Mouse (Mus musculus) megakaryocyte-erythroid progenitor cell, adult 5-6 weeks (primary cell): ENCODE data around the gene Nfam1. TPM values are rescaled to one million over a fixed set of nuclear protein-coding genes. Genes with fewer than 3 reads are reported as not detected.

Experiments used
- ATAC-seq: replicated peaks from 2 replicates; pipeline ENCODE4 v1.8.0; 2016; ENCODE audit warnings: mild to moderate bottlenecking, inconsistent platforms; ENCODE audit not compliant: severe bottlenecking, poor library complexity, low FRiP score, low TSS enrichment
- total RNA-seq, 2 experiments: library from RNA; stranded (forward) in 1 of 2; stranded (reverse) in 1 of 2; fragments of 200-1000, 215-1000 nt in 1 of 2; fragments of >200 nt in 1 of 2; fragmentation: Nextera tagmentation in 1 of 2; gene quantifications; 2 replicates each; pipeline ENCODE4 v1.2.3; 2014 to 2017

The Nfam1 gene
- total RNA-seq, 2 experiments from 2014 or later = 2.7 to 4.1 TPM

- ATAC-seq = no peak
These were observed 30.2 kb downstream of the Nfam1 start for GRCm38 (mm10) chr15:83002665-83003548.

- ATAC-seq = no peak
These were observed 34.3 kb downstream of the Nfam1 start for GRCm38 (mm10) chr15:82998811-82999221.

GRCm38 (mm10) chr15:82996431-82996830, 36.7 kb downstream of the Nfam1 start:
- no peak for ATAC-seq

GRCm38 (mm10) chr15:82995239-82995638, 37.9 kb downstream of the Nfam1 start:
- ATAC-seq = no peak

GRCm38 (mm10) chr15:82992911-82993310, 40.2 kb downstream of the Nfam1 start:
- no peak for ATAC-seq

- ATAC-seq = no peak
These were observed 40.9 kb downstream of the Nfam1 start for GRCm38 (mm10) chr15:82992079-82992783.

- ATAC-seq = no peak
These were observed 43.9 kb downstream of the Nfam1 start for GRCm38 (mm10) chr15:82989190-82989704.

GRCm38 (mm10) chr15:82987732-82988112, 45.4 kb downstream of the Nfam1 start, which contains the start of gene Tcf20:
Tcf20 (minus strand) TSS chr15:82987872.
- peak; percentile 96 for ATAC-seq

GRCm38 (mm10) chr15:82987014-82987731, 45.9 kb downstream of the Nfam1 start:
- ATAC-seq = peak; percentile 41

- ATAC-seq = no peak
These were observed 48.5 kb downstream of the Nfam1 start for GRCm38 (mm10) chr15:82984574-82984973.

GRCm38 (mm10) chr15:82984097-82984496, 49.0 kb downstream of the Nfam1 start:
- no peak for ATAC-seq

GRCm38 (mm10) chr15:82983416-82984026, 49.6 kb downstream of the Nfam1 start:
- no peak for ATAC-seq

GRCm38 (mm10) chr15:82982724-82983415, 50.2 kb downstream of the Nfam1 start:
- no peak for ATAC-seq

- ATAC-seq = no peak
These were observed 51.2 kb downstream of the Nfam1 start for GRCm38 (mm10) chr15:82981676-82982520.

GRCm38 (mm10) chr15:82979531-82979930, 53.6 kb downstream of the Nfam1 start:
- ATAC-seq = no peak

GRCm38 (mm10) chr15:82974471-82974870, 58.6 kb downstream of the Nfam1 start:
- ATAC-seq = no peak

- ATAC-seq = no peak
These were observed 63.8 kb downstream of the Nfam1 start for GRCm38 (mm10) chr15:82969206-82969721.

- no peak for ATAC-seq
These were observed 64.7 kb downstream of the Nfam1 start for GRCm38 (mm10) chr15:82968449-82968848.
